Mouse (Mus musculus): ENCODE measurements at regions not wholly inside any gene's neighbourhood (a gene's known extent, or its start where the extent isn't known, plus 50 kb on each side); places are given as distances from the start of the nearest gene placed in this dataset.

- intact Hi-C loops (cut with DNase I), result no loop called here
- DNase-seq, result no peak
- Histone ChIP-seq H3K27ac (no peak overlapping the region), H3K4me3 (no peak overlapping the region)
- no peak for TF ChIP-seq CTCF (IDR thresholded peaks at IDR 0.05)
Observed at GRCm38 (mm10) chr9:34239531-34239930, 246.2 kb upstream of the Kirrel3 start.

GRCm38 (mm10) chr9:34243674-34244073 is 242.0 kb upstream of the Kirrel3 start:
- Histone ChIP-seq H3K27ac (no peak overlapping the region), H3K4me3 (no peak overlapping the region)
- no peak for DNase-seq
- no peak for TF ChIP-seq CTCF (IDR thresholded peaks at IDR 0.05)
- intact Hi-C loops (cut with DNase I), result no loop called here

GRCm38 (mm10) chr9:34244576-34244975 is 241.1 kb upstream of the Kirrel3 start:
- DNase-seq, result no peak
- H3K27ac ChIP-seq, result no peak overlapping the region
- TF ChIP-seq CTCF (IDR thresholded peaks at IDR 0.05), result no peak
- intact Hi-C loops (cut with DNase I), result no loop called here
- H3K4me3 ChIP-seq, result no peak overlapping the region

- Histone ChIP-seq H3K4me3 (no peak overlapping the region), H3K27ac (no peak overlapping the region)
- TF ChIP-seq CTCF (IDR thresholded peaks at IDR 0.05), result no peak
- DNase-seq, result no peak
- intact Hi-C loops (cut with DNase I), result no loop called here
Observed at GRCm38 (mm10) chr9:34252796-34253195, 232.9 kb upstream of the Kirrel3 start.

GRCm38 (mm10) chr9:34258492-34258891 is 227.2 kb upstream of the Kirrel3 start:
- no peak for TF ChIP-seq CTCF (IDR thresholded peaks at IDR 0.05)
- no peak for DNase-seq
- intact Hi-C loops (cut with DNase I), result no loop called here
- Histone ChIP-seq H3K4me3 (no peak overlapping the region), H3K27ac (no peak overlapping the region)

GRCm38 (mm10) chr9:34278068-34278467 is 207.6 kb upstream of the Kirrel3 start:
- intact Hi-C loops (cut with DNase I), result no loop called here
- DNase-seq, result no peak
- Histone ChIP-seq H3K4me3 (no peak overlapping the region), H3K27ac (no peak overlapping the region)
- TF ChIP-seq CTCF (IDR thresholded peaks at IDR 0.05), result no peak

- Histone ChIP-seq H3K4me3 (no peak overlapping the region), H3K27ac (no peak overlapping the region)
- intact Hi-C loops (cut with DNase I), result no loop called here
- DNase-seq, result no peak
- TF ChIP-seq CTCF (IDR thresholded peaks at IDR 0.05), result no peak
Observed at GRCm38 (mm10) chr9:34279386-34279785, 206.3 kb upstream of the Kirrel3 start.

GRCm38 (mm10) chr9:34279906-34280305 is 205.8 kb upstream of the Kirrel3 start:
- DNase-seq, result no peak
- intact Hi-C loops (cut with DNase I), result no loop called here

GRCm38 (mm10) chr9:34280311-34281208 is 205.1 kb upstream of the Kirrel3 start:
- DNase-seq, result no peak
- TF ChIP-seq CTCF (IDR thresholded peaks at IDR 0.05), result no peak
- H3K27ac ChIP-seq, result no peak overlapping the region
- intact Hi-C loops (cut with DNase I), result no loop called here
- H3K4me3 ChIP-seq, result no peak overlapping the region

More at GRCm38 (mm10) chr9:34279906-34280305, 205.8 kb upstream of the Kirrel3 start:
- H3K27ac ChIP-seq, result no peak overlapping the region
- H3K4me3 ChIP-seq, result no peak overlapping the region
- no peak for TF ChIP-seq CTCF (IDR thresholded peaks at IDR 0.05)

- H3K4me3 ChIP-seq, result no peak overlapping the region
- no peak overlapping the region for H3K27ac ChIP-seq
- TF ChIP-seq CTCF (IDR thresholded peaks at IDR 0.05), result no peak
- no peak for DNase-seq
- intact Hi-C loops (cut with DNase I), result no loop called here
Observed at GRCm38 (mm10) chr9:34323571-34323970, 162.1 kb upstream of the Kirrel3 start.

- no peak overlapping the region for H3K27ac ChIP-seq
- TF ChIP-seq CTCF (IDR thresholded peaks at IDR 0.05), result peak; percentile 17; the same call in 1 of the 2 replicates
- intact Hi-C loops (cut with DNase I), result no loop called here
- DNase-seq, result no peak
- H3K4me3 ChIP-seq, result no peak overlapping the region
Observed at GRCm38 (mm10) chr9:34328723-34329122, 157.0 kb upstream of the Kirrel3 start.

- TF ChIP-seq CTCF (IDR thresholded peaks at IDR 0.05), result no peak
- Histone ChIP-seq H3K27ac (no peak overlapping the region), H3K4me3 (no peak overlapping the region)
- intact Hi-C loops (cut with DNase I), result no loop called here
- DNase-seq, result no peak
Observed at GRCm38 (mm10) chr9:34334112-34334511, 151.6 kb upstream of the Kirrel3 start.

- no peak overlapping the region for H3K27ac ChIP-seq
- intact Hi-C loops (cut with DNase I), result no loop called here
- no peak for TF ChIP-seq CTCF (IDR thresholded peaks at IDR 0.05)
- DNase-seq, result no peak
- no peak overlapping the region for H3K4me3 ChIP-seq
Observed at GRCm38 (mm10) chr9:34334555-34335468, 150.9 kb upstream of the Kirrel3 start.

All from gastrocnemius, adult 2 months (tissue).